Mouse (Mus musculus): ENCODE measurements around the gene Nmrk2. TPM values are rescaled to one million over a fixed set of nuclear protein-coding genes. Genes with fewer than 3 reads are reported as not detected.
"Not testable (repeated sequence)": the region's sequence is repeated elsewhere in the genome, so short reads cannot be mapped to it uniquely, and the experiment has no call there.

Gene Nmrk2
- polyA plus RNA-seq, 1 experiment from 2014 or later, result not detected

DNA sequence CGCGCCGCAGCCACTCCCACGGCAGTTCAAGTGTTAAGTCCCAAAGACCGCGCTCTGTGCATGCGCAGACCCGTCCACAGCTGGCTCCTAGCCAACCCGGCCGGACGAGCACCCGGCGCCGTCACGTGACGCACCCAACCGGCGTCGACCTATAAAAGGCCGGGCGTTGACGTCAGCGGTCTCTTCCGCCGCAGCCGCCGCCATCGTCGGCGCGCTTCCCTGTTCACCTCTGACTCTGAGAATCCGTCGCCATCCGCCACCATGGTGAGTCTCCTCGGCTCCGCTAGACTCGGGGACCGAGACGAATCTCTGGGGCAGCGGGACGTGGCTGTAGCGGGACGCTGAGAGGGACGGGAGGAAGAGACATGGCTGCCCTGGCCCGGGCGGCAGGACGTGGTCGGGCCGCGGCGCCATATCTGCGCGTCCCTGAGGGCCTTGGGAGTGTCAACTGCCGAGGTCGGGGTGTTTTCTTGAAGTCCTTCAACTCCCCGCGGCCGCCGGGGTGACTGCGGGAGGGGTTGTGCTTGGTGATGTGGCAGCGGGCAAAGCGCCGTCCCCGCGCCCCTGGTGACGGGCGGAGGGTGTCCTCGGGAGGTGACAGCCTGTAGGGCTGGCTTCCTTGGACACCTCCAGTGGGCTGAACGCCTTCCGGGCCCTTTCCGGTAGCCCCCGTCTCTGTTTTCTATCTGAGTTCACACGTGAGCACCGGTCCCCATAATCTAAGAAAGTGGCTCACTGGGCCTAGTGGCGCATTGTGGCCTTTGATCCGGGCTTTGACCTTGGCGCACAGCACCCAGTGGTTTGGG, 25.2 kb downstream of the Nmrk2 start, which contains the start of gene Eef2:
Eef2 (plus strand) TSS at position 166 of the 806 bp plus-strand sequence.
- peak within 1 kb of the TSS; percentile 78 for H3K4me2 ChIP-seq (ENCODE audit: low read length)
- WGBS, result under 1% methylated on average over 77 of the region's 77 CpGs
- H3K4me1 ChIP-seq (ENCODE audit: control insufficient read depth, insufficient read depth, low read length), result peaks cover 37% of the 10 kb centered on the region
- H3K36me3 ChIP-seq (ENCODE audit: control insufficient read depth, insufficient read depth, low read length), result peaks cover 41% of the 10 kb centered on the region
- H3K4me3 ChIP-seq (ENCODE audit: low read depth, low read length), result peak within 1 kb of the TSS; percentile 94
- peak; percentile 70 for ATAC-seq
- no peaks in the 10 kb centered on the region for H3K9me3 ChIP-seq (replicated peaks; ENCODE audit: control insufficient read depth, low read length, poor library complexity, severe bottlenecking)
- H3K27ac ChIP-seq (ENCODE audit: low read length), result peak within 1 kb of the TSS; percentile 94
- no peaks in the 10 kb centered on the region for H3K27me3 ChIP-seq (ENCODE audit: control insufficient read depth, insufficient read depth, low read depth, low read length)
- peak within 1 kb of the TSS; percentile 97 for H3K9ac ChIP-seq (ENCODE audit: low read depth, low read length)

DNA sequence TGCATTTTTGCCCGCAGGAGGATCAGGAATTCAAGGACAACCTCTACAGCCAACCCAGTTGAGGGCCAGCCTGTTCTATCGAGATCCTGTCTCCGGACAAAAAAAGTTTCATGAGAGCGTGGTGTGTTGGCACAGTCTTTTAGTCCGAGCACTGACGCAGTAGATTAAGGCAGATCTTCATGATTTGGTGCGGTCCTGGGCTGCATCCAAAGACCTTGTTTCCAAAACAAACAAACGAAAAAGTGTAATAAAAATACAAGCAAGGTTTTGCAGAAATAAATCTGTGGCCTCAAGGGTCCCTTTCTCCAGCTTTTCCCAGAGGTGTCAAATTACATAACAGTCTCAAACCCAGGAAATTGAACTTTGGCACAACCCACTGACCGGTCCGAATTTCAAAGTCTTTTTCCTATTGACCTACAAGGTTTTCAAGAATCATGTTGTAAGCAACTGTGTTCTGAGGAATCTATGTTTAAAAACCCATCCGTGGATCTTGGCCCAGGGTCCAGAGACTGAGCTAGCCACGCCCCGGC, 25.9 kb downstream of the Nmrk2 start:
- Histone ChIP-seq H3K27ac (ENCODE audit: low read length) (peak overlapping the region; percentile 94), H3K4me2 (ENCODE audit: low read length) (peak overlapping the region; percentile 64), H3K9me3 (replicated peaks; ENCODE audit: control insufficient read depth, low read length, poor library complexity, severe bottlenecking) (no peaks in the 10 kb centered on the region), H3K4me3 (ENCODE audit: low read depth, low read length) (peak overlapping the region; percentile 94), H3K27me3 (ENCODE audit: control insufficient read depth, insufficient read depth, low read depth, low read length) (no peaks in the 10 kb centered on the region), H3K36me3 (ENCODE audit: control insufficient read depth, insufficient read depth, low read length) (peaks cover 35% of the 10 kb centered on the region), H3K9ac (ENCODE audit: low read depth, low read length) (peak overlapping the region; percentile 10), H3K4me1 (ENCODE audit: control insufficient read depth, insufficient read depth, low read length) (peaks cover 37% of the 10 kb centered on the region)
- WGBS, result 5% methylated on average over 13 of the region's 13 CpGs
- no peak for ATAC-seq

DNA sequence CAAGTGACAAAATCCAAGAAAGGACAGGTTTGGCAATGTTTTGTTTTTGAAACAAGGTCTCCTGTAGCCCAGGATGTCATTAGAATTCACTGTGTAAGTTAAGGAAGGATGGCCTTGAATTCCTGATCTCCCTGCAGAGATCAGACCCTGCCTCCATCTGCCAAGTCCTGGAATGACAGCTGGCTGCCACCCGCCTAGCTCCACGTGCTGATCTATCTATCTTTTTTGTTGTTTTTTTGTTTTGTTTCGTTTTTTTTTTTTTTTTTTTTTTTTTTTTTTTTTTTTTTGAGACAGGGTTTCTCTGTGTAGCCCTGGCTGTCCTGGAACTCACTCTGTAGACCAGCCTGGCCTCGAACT, 26.5 kb downstream of the Nmrk2 start:
- Histone ChIP-seq H3K4me2 (ENCODE audit: low read length) (peak overlapping the region; percentile 76), H3K4me1 (ENCODE audit: control insufficient read depth, insufficient read depth, low read length) (peaks cover 37% of the 10 kb centered on the region), H3K4me3 (ENCODE audit: low read depth, low read length) (peak overlapping the region; percentile 42), H3K36me3 (ENCODE audit: control insufficient read depth, insufficient read depth, low read length) (peaks cover 28% of the 10 kb centered on the region), H3K9ac (ENCODE audit: low read depth, low read length) (peak overlapping the region; percentile 71), H3K27ac (ENCODE audit: low read length) (peak overlapping the region; percentile 94)
- not testable (repeated sequence) for H3K9me3 ChIP-seq (replicated peaks; ENCODE audit: control insufficient read depth, low read length, poor library complexity, severe bottlenecking); ATAC-seq; H3K27me3 ChIP-seq (ENCODE audit: control insufficient read depth, insufficient read depth, low read depth, low read length)
- WGBS, result 5% methylated on average over 4 of the region's 4 CpGs

DNA sequence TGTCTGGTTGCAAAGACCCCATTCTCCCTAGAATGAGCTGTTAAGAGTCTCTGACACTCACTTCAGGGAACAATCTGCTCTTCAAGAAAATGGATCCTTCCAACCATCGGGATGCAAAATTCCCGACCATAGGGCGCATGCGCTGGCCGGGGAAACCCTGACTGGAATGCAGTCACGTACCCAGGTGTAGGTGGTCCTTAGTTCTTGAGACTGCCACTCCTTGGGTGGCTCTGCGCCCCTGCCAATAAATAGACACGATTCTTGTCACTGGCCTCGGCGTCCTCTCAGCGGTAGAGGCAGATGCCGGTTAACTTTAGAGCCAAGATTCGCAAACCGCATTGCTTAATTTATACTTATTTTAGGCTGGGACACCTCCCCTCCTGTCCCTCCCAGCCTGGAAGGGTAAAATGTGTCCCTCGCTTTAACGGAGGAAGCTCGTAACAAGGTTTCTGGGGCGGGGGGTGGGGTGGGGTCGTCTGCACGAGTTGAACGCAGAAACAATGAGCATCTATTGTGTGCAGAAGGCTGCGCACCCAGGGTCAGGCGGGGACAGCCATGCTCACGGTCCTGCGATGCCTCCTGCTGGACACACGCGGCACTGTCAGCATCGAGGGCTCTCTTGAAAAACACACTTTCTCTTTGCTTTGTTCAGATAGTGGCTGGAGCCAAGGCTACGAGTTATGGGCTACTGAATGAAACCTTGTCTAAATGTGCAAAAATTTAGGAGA, 27.1 kb downstream of the Nmrk2 start:
- H3K4me2 ChIP-seq (ENCODE audit: low read length), result peak overlapping the region; percentile 76
- H3K27me3 ChIP-seq (ENCODE audit: control insufficient read depth, insufficient read depth, low read depth, low read length), result no peaks in the 10 kb centered on the region
- peak overlapping the region; percentile 42 for H3K4me3 ChIP-seq (ENCODE audit: low read depth, low read length)
- 1% methylated on average over 29 of the region's 29 CpGs for WGBS
- peak overlapping the region; percentile 71 for H3K9ac ChIP-seq (ENCODE audit: low read depth, low read length)
- ATAC-seq, result peak; percentile 63
- peaks cover 37% of the 10 kb centered on the region for H3K4me1 ChIP-seq (ENCODE audit: control insufficient read depth, insufficient read depth, low read length)
- peaks cover 23% of the 10 kb centered on the region for H3K36me3 ChIP-seq (ENCODE audit: control insufficient read depth, insufficient read depth, low read length)
- no peaks in the 10 kb centered on the region for H3K9me3 ChIP-seq (replicated peaks; ENCODE audit: control insufficient read depth, low read length, poor library complexity, severe bottlenecking)
- H3K27ac ChIP-seq (ENCODE audit: low read length), result peak overlapping the region; percentile 94

DNA sequence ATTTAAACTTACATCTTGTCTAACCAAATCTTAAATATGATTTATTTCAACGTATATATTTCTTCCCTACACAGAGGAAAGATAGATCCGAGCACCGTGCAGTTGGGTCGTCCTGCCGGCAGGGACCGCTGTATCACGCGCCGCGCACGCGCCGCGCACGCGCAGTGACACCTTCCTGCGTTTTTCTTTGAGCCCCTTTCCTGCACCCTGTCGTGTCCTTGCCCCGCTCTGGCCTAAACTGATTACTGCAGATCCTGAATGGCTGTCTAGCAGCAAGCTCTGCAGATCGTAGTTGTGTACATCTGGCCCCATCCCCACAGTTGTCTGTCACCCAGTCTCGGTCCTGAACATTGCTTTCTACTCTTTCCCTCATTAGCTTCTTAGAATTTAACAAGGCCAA, 28.7 kb downstream of the Nmrk2 start:
- H3K4me1 ChIP-seq (ENCODE audit: control insufficient read depth, insufficient read depth, low read length), result peaks cover 39% of the 10 kb centered on the region
- WGBS, result 4% methylated on average over 21 of the region's 21 CpGs
- peak overlapping the region; percentile 17; the same call in 1 of the 2 replicates for H3K4me3 ChIP-seq (ENCODE audit: low read depth, low read length)
- H3K27me3 ChIP-seq (ENCODE audit: control insufficient read depth, insufficient read depth, low read depth, low read length), result no peaks in the 10 kb centered on the region
- H3K27ac ChIP-seq (ENCODE audit: low read length), result peak overlapping the region; percentile 94
- no peak for ATAC-seq
- peak overlapping the region; percentile 61 for H3K9ac ChIP-seq (ENCODE audit: low read depth, low read length)
- peak overlapping the region; percentile 51 for H3K4me2 ChIP-seq (ENCODE audit: low read length)
- peaks cover 7% of the 10 kb centered on the region for H3K36me3 ChIP-seq (ENCODE audit: control insufficient read depth, insufficient read depth, low read length)
- no peaks in the 10 kb centered on the region for H3K9me3 ChIP-seq (replicated peaks; ENCODE audit: control insufficient read depth, low read length, poor library complexity, severe bottlenecking)

DNA sequence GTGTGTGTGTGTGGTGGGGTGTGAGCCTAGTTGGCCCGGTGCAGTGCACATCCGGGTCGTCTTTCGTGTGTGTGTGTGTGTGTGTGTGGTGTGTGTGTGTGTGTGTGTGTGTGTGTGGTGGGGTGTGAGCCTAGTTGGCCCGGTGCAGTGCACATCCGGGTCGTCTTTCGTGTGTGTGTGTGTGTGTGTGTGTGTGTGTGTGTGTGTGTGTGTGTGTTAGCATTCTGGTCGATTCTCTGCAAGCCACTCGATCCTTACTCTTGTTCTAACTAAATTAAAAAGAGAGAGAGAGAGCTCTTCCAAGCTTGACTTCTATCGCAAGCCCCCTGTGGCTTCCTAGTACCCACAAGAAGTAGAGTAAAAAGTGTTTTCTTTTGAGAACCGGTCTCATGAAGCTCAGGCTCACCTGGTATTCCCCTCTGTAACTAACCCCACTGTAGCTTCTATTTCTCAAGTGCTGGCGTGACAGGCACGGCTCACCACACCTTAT, 32.4 kb downstream of the Nmrk2 start:
- H3K27ac ChIP-seq (ENCODE audit: low read length), result not testable (repeated sequence)
- peaks cover 36% of the 10 kb centered on the region for H3K4me1 ChIP-seq (ENCODE audit: control insufficient read depth, insufficient read depth, low read length)

DNA sequence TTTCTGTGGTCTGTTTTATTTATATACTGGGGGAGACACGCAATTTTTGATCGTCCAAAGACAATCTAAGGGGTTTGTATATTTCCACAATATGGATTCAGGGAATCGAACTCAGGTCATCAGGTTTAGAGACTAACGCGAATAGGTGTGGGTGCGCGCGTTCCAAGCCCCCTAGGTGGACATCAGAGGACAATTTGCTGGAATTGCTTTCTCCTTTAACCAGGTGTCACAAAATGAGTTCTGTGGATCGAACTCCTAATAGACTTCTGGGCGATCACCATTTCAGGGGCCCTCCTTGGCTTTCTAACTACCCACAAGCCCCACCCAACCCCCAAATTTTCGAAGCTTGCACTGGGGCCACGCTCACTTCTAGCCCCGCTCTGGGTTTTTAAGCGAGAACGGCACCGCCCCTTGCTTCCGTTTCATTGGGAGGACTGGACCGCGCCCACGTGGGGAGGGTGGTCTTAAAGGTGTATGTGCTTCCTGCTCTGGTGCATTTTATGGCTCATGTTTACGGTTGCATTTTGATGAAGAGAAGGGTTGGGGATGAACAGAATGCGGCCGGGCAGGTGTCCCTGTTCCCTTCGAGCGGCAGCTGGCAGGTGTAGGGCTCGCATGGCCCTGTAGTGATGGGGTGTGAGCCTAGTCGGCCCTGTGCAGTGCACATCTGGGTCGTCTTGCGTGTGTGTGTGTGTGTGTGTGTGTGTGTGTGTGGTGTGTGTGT, 33.2 kb downstream of the Nmrk2 start:
- H3K9ac ChIP-seq (ENCODE audit: low read depth, low read length), result peak overlapping the region; percentile 74
- H3K4me3 ChIP-seq (ENCODE audit: low read depth, low read length), result peak overlapping the region; percentile 46
- H3K27me3 ChIP-seq (ENCODE audit: control insufficient read depth, insufficient read depth, low read depth, low read length), result no peaks in the 10 kb centered on the region
- H3K27ac ChIP-seq (ENCODE audit: low read length), result peak overlapping the region; percentile 73
- 3% methylated on average over 29 of the region's 29 CpGs for WGBS
- H3K4me1 ChIP-seq (ENCODE audit: control insufficient read depth, insufficient read depth, low read length), result peaks cover 28% of the 10 kb centered on the region
- H3K36me3 ChIP-seq (ENCODE audit: control insufficient read depth, insufficient read depth, low read length), result no peaks in the 10 kb centered on the region; the same call in 1 of the 2 replicates
- peak; percentile 49 for ATAC-seq
- no peaks in the 10 kb centered on the region for H3K9me3 ChIP-seq (replicated peaks; ENCODE audit: control insufficient read depth, low read length, poor library complexity, severe bottlenecking)
- peak overlapping the region; percentile 91 for H3K4me2 ChIP-seq (ENCODE audit: low read length)

More for the DNA sequence above, 32.4 kb downstream of the Nmrk2 start:
- not testable (repeated sequence) for H3K27me3 ChIP-seq (ENCODE audit: control insufficient read depth, insufficient read depth, low read depth, low read length); H3K4me3 ChIP-seq (ENCODE audit: low read depth, low read length); H3K9me3 ChIP-seq (replicated peaks; ENCODE audit: control insufficient read depth, low read length, poor library complexity, severe bottlenecking); H3K9ac ChIP-seq (ENCODE audit: low read depth, low read length); H3K4me2 ChIP-seq (ENCODE audit: low read length); ATAC-seq; H3K36me3 ChIP-seq (ENCODE audit: control insufficient read depth, insufficient read depth, low read length)
- 38% methylated on average over 10 of the region's 14 CpGs for WGBS

DNA sequence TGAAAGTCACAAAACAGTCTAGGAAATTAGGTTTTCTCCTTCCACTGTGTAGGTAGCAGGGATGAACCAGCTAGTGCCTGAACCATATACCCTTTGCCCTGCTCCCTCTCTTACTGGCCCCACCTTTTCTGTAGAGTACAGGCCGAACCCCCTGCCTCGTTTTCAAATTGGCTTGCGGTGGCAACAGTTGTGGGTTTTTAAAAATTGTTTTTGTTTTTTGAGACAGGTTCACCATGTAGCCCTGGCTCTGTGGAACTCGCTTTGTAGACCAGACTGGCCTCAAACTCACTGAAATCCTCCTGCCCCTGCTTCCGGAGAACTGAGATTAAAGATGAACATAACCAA, 33.8 kb downstream of the Nmrk2 start:
- Histone ChIP-seq H3K27me3 (ENCODE audit: control insufficient read depth, insufficient read depth, low read depth, low read length) (no peaks in the 10 kb centered on the region), H3K4me1 (ENCODE audit: control insufficient read depth, insufficient read depth, low read length) (peaks cover 24% of the 10 kb centered on the region), H3K27ac (ENCODE audit: low read length) (peak overlapping the region; percentile 66), H3K9me3 (replicated peaks; ENCODE audit: control insufficient read depth, low read length, poor library complexity, severe bottlenecking) (no peaks in the 10 kb centered on the region), H3K4me3 (ENCODE audit: low read depth, low read length) (peak overlapping the region; percentile 46), H3K9ac (ENCODE audit: low read depth, low read length) (peak overlapping the region; percentile 37; the same call in 1 of the 2 replicates), H3K36me3 (ENCODE audit: control insufficient read depth, insufficient read depth, low read length) (peaks cover 3% of the 10 kb centered on the region), H3K4me2 (ENCODE audit: low read length) (peak overlapping the region; percentile 91)
- ATAC-seq, result peak; percentile 66
- WGBS, result 10% methylated on average over 5 of the region's 5 CpGs
